Mouse (Mus musculus): ENCODE data around the gene Gm35134. TPM values are rescaled to one million over a fixed set of nuclear protein-coding genes. Genes with fewer than 3 reads are reported as not detected.

Gm35134 gene
- polyA plus RNA-seq (2012; rRNA removed), result not detected in 2 replicates

DNA sequence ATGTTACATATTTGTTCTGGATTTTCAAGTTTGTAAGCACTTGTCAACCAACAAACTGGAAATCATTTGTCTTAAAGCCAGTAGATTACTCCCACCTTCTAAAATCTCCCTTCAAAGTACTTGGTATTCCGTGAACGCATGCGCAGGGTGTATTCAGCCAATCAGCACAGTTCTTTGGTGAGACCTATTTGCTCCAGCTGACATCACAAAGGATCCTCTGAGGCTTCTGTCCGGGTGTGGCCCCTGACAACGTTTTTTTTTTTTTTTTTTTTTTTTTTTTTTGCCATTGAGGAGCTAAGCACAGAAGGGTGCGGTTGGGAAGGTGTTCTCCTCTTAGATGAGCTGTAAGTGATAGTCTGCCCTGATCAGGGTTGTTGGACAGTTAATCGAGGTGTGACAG is at the start of gene Gm35134:
Gene Gm35134, plus strand, starts transcription at position 301 of the 400 bp plus-strand sequence.

